Mouse (Mus musculus): ENCODE measurements around the gene Wap.

Gene Wap

GRCm38 (mm10) chr11:6597523-6597922, 40.9 kb downstream of the Wap start:
- DNase-seq (ENCODE audit: low spot score in 2 of 2): no peak

GRCm38 (mm10) chr11:6596616-6597015, 41.8 kb downstream of the Wap start:
- DNase-seq (ENCODE audit: low spot score in 2 of 2): no peak

GRCm38 (mm10) chr11:6596205-6596604, 42.2 kb downstream of the Wap start:
- no peak for DNase-seq (ENCODE audit: low spot score in 2 of 2)

- no peak for DNase-seq (ENCODE audit: low spot score in 2 of 2)
Measured at GRCm38 (mm10) chr11:6595339-6595738, 43.1 kb downstream of the Wap start.

- DNase-seq (ENCODE audit: low spot score in 2 of 2): no peak
Measured at GRCm38 (mm10) chr11:6594845-6595244, 43.6 kb downstream of the Wap start.

- DNase-seq (ENCODE audit: low spot score in 2 of 2): no peak
Measured at GRCm38 (mm10) chr11:6593406-6593805, 45.0 kb downstream of the Wap start.

- DNase-seq (ENCODE audit: low spot score in 2 of 2): no peak
Measured at GRCm38 (mm10) chr11:6590933-6591675, 47.3 kb downstream of the Wap start.

- DNase-seq (ENCODE audit: low spot score in 2 of 2): no peak
Measured at GRCm38 (mm10) chr11:6589838-6590237, 48.6 kb downstream of the Wap start.

GRCm38 (mm10) chr11:6588295-6588694, 50.1 kb downstream of the Wap start:
- no peak for DNase-seq (ENCODE audit: low spot score in 2 of 2)

- no peak for DNase-seq (ENCODE audit: low spot score in 2 of 2)
Measured at GRCm38 (mm10) chr11:6587249-6587940, 51.0 kb downstream of the Wap start.

GRCm38 (mm10) chr11:6586660-6587059, 51.8 kb downstream of the Wap start:
- DNase-seq (ENCODE audit: low spot score in 2 of 2): no peak

- no peak for DNase-seq (ENCODE audit: low spot score in 2 of 2)
Measured at GRCm38 (mm10) chr11:6585748-6586147, 52.7 kb downstream of the Wap start.
